Mouse (Mus musculus) gastrocnemius, adult 8-10 months (tissue): Measurements from ENCODE around the gene Cep72. TPM values are rescaled to one million over a fixed set of nuclear protein-coding genes. Genes with fewer than 3 reads are reported as not detected.

Source experiments
- total RNA-seq, 4 experiments: library from RNA; stranded (reverse); gene quantifications; 2 replicates each; pipeline ENCODE4 v1.2.4; 2022

The Cep72 gene
- total RNA-seq, 4 experiments from 2014 or later = 0.12 to 0.48 (median 0.34) TPM; not detected in 1

Other genes starting within 250 kb of the Cep72 start
- gene Nkd2, start 214.7 kb downstream of the Cep72 start, total RNA-seq = 1 to 10 TPM in 3 of 4 experiments, under 1 TPM in 1; 0.97 to 1.7 (median 1.4) TPM
- gene Trip13, start 124.5 kb downstream of the Cep72 start, total RNA-seq = under 1 TPM in 1 of 4 experiments, not detected in 3; 0.16 TPM
- 1 to 10 TPM; 5.4 to 8.6 (median 8.1) TPM for gene Brd9, start 124.5 kb downstream of the Cep72 start, total RNA-seq
- gene Zdhhc11, start 98.4 kb downstream of the Cep72 start, total RNA-seq = not detected
- gene Tppp, start 52.9 kb downstream of the Cep72 start, total RNA-seq = 1 to 10 TPM; 5.5 to 8.8 (median 6.9) TPM
- gene Slc9a3, start 59.2 kb upstream of the Cep72 start, total RNA-seq = under 1 TPM in 2 of 4 experiments, not detected in 2; 0.07 to 0.11 TPM
- gene Exoc3, start 146.4 kb upstream of the Cep72 start, total RNA-seq = 10 to 100 TPM; 27.8 to 36.4 (median 35.1) TPM
- gene Ahrr, start 230.0 kb upstream of the Cep72 start, total RNA-seq = not detected